ENCODE assay signal across 8 mouse cellular contexts in genomic region chr1:53784721-53785418, GRCm38 (mm10). TPM values are rescaled to one million over a fixed set of nuclear protein-coding genes. Genes with fewer than 3 reads are reported as not detected.
A peak's percentile ranks its signal among the peaks of the same experiment; 100 is the strongest.
DNase-seq lines count a peak whose midpoint lies in the region; ATAC-seq and TF ChIP-seq lines count a peak whose summit lies in the region.

Gene Stk17b (minus strand): TSS chr1:53785224.

- H3K27ac ChIP-seq in forebrain, embryonic 13.5 days, result 0 out of 2 replicates have a peak within 1 kb of the TSS, but pooled peaks have one; percentile 40
- H3K27ac ChIP-seq in lung, embryonic 14.5 days (ENCODE audit: low read depth), result peak within 1 kb of the TSS; percentile 91
- H3K27ac ChIP-seq in olfactory bulb, adult 2 months (ENCODE audit: insufficient read depth, low read depth, low read length), result no peak within 1 kb of the TSS
- peak within 1 kb of the TSS; percentile 72 for H3K27ac ChIP-seq in thymus, adult 2 months (ENCODE audit: control insufficient read depth, insufficient read depth, low read length)

- peak within 1 kb of the TSS; percentile 82 for H3K4me3 ChIP-seq in forebrain, embryonic 13.5 days
- H3K4me3 ChIP-seq in lung, embryonic 14.5 days (ENCODE audit: low read depth, low read length), result peak within 1 kb of the TSS; percentile 87
- H3K4me3 ChIP-seq in olfactory bulb, adult 2 months (ENCODE audit: insufficient read depth, low read depth, low read length), result peak within 1 kb of the TSS; percentile 55
- peak within 1 kb of the TSS; percentile 98 for H3K4me3 ChIP-seq in thymus, adult 2 months (ENCODE audit: control insufficient read depth, insufficient read depth, low read length)

- TF ChIP-seq POLR2A in olfactory bulb, adult 2 months (IDR thresholded peaks at IDR 0.05; ENCODE audit: insufficient read depth, low read depth, low read length), result no peak
- TF ChIP-seq POLR2A in thymus, adult 2 months (IDR thresholded peaks at IDR 0.05; ENCODE audit: control insufficient read depth, extremely low read depth, insufficient read depth, low read length, poor library complexity), result peak; percentile 87

- no peaks in the 10 kb centered on the region for H3K27me3 ChIP-seq in forebrain, embryonic 13.5 days
- no peaks in the 10 kb centered on the region for H3K27me3 ChIP-seq in lung, embryonic 14.5 days (ENCODE audit: insufficient read depth, low read length)
- H3K27me3 ChIP-seq in thymus, adult 2 months (ENCODE audit: control insufficient read depth, insufficient read depth, low read length), result no peaks in the 10 kb centered on the region

- H3K36me3 ChIP-seq in forebrain, embryonic 13.5 days (ENCODE audit: poor library complexity, severe bottlenecking), result no peaks in the 10 kb centered on the region
- H3K36me3 ChIP-seq in lung, embryonic 14.5 days (ENCODE audit: insufficient read depth), result no peaks in the 10 kb centered on the region
- no peaks in the 10 kb centered on the region for H3K36me3 ChIP-seq in thymus, adult 2 months (ENCODE audit: control insufficient read depth, insufficient read depth, low read length)

- peak; percentile 97 for DNase-seq in ES-CJ7 (ENCODE audit: low read depth, low spot score)
- peak; percentile 94 for DNase-seq in heart, postnatal 14 days
- peak; percentile 26 to 82 for DNase-seq in layer of hippocampus, adult 18-20 months (ENCODE audit: low spot score in 2 of 2)
- DNase-seq in lung, embryonic 14.5 days, result peak; percentile 96
- peak; percentile 91 for DNase-seq in thymus, adult 2 months

- peak within 1 kb of the TSS; percentile 76 for H3K4me2 ChIP-seq in forebrain, embryonic 13.5 days
- H3K4me2 ChIP-seq in lung, embryonic 14.5 days, result peak within 1 kb of the TSS; percentile 74

- H3K4me1 ChIP-seq in forebrain, embryonic 13.5 days, result peaks cover 3% of the 10 kb centered on the region
- no peaks in the 10 kb centered on the region for H3K4me1 ChIP-seq in lung, embryonic 14.5 days (ENCODE audit: insufficient read depth)
- 0 out of 2 replicates have a peak, but pooled peaks cover 3% of the 10 kb centered on the region for H3K4me1 ChIP-seq in olfactory bulb, adult 2 months (ENCODE audit: control insufficient read depth, insufficient read depth, low read length)
- H3K4me1 ChIP-seq in thymus, adult 2 months (replicated peaks; ENCODE audit: control insufficient read depth, insufficient read depth, low read length), result no peaks in the 10 kb centered on the region; the same call in none of the 2 replicates

- no peak for TF ChIP-seq CTCF in lung, embryonic 14.5 days (IDR thresholded peaks at IDR 0.05; ENCODE audit: low read depth)
- no peak for TF ChIP-seq CTCF in olfactory bulb, adult 2 months (IDR thresholded peaks at IDR 0.05; ENCODE audit: insufficient read depth, low read depth, low read length)
- no peak for TF ChIP-seq CTCF in thymus, adult 2 months (IDR thresholded peaks at IDR 0.05; ENCODE audit: borderline replicate concordance, control insufficient read depth, extremely low read depth, insufficient read depth, low read length, poor library complexity)

- under 1% methylated on average over 73 of the region's 81 CpGs for WGBS in forebrain, embryonic 13.5 days
- 0% methylated on average over 77 of the region's 81 CpGs for WGBS in lung, embryonic 14.5 days
- WGBS in olfactory bulb, adult 2 months, result under 1% methylated on average over 75 of the region's 81 CpGs
- under 1% methylated on average over 77 of the region's 81 CpGs for WGBS in thymus, adult 2 months

- peak within 1 kb of the TSS; percentile 72 for H3K9ac ChIP-seq in forebrain, embryonic 13.5 days
- peak within 1 kb of the TSS; percentile 86 for H3K9ac ChIP-seq in lung, embryonic 14.5 days

- intact Hi-C loops in heart, postnatal 14 days (cut with DNase I), result no loop called here

- ATAC-seq in cerebellum, adult (ENCODE audit: insufficient number of reproducible peaks, low FRiP score, low TSS enrichment), result peak; percentile 78
- peak; percentile 99 for ATAC-seq in forebrain, embryonic 13.5 days
- ATAC-seq in lung, embryonic 14.5 days (ENCODE audit: insufficient read depth), result peak; percentile 99

- H3K9me3 ChIP-seq in forebrain, embryonic 13.5 days (replicated peaks), result no peaks in the 10 kb centered on the region
- H3K9me3 ChIP-seq in lung, embryonic 14.5 days (ENCODE audit: low read depth, low read length), result no peaks in the 10 kb centered on the region

RNA-seq across cellular contexts. Expression of gene Stk17b, which starts in this region (rescaled TPM):
- polyA plus RNA-seq in forebrain, embryonic 13.5 days (2015; fragmentation: Nextera tagmentation; extraction: Ambion mirVana), result 9.0 and 9.7 TPM in 2 replicates
- total RNA-seq in heart, postnatal 14 days (2021), result 10 to 100 TPM; 13.8 to 16.9 TPM
- total RNA-seq in layer of hippocampus, adult 18-20 months (2021), result 1 to 10 TPM; 2.6 to 5.3 TPM
- polyA plus RNA-seq in lung, embryonic 14.5 days (2014; fragmentation: Nextera tagmentation; extraction: Ambion mirVana), result 15.0 and 16.7 TPM in 2 replicates
- not detected in 2 replicates for polyA plus RNA-seq in olfactory bulb, adult 2 months (2012; ENCODE audit: insufficient read depth, insufficient read length, low replicate concordance, missing spikeins)
- 27.2 and 33.1 TPM in 2 replicates for polyA plus RNA-seq in thymus, adult 2 months (2012; rRNA removed)
